Mouse (Mus musculus): Measurements from ENCODE around the gene Ccnb3.
"Not testable (repeated sequence)": the region's sequence is repeated elsewhere in the genome, so short reads cannot be mapped to it uniquely, and the experiment has no call there.

Ccnb3 gene

DNA sequence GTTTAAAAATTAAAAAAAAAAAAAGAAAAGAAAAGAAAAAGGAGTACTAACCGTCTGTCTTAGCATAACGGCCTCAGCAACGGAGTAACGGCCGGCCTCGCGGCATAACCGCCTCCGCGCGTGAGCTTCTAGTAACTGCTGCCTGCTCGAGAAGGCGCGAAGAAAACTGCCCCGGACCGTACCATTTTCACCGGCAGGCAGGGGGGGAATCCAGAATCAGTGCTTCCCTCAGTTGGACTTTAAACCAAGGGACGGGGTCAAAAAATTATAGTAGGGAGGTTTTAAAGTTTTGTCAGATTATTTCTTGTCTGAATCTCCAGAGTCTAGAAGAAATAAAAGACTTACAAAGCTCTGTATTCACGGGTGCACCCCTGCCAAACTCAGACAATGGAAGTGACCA, at the start of gene Ccnb3:
Ccnb3 (minus strand) TSS at position 101 of the 400 bp plus-strand sequence.
- no peak for DNase-seq

DNA sequence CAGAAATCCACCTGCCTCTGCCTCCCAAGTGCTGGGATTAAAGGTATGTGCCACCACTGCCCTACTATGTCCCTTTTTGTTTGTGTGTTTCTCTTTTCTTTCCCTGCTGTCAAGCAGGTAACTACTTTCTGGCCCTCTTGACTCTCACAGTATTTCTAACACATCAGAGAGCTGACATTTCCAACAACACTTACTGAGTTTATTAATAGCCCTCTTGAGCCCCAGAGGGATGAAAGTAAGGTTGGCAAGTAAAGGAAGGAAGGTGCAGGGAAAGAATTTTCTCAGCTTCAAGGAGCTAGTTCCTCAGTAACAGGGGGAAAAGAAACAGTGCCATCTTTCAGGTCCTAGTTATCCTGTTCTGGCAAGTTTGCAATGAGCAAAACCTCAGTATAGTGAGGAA, 48.9 kb upstream of the Ccnb3 start:
- DNase-seq: no peak

DNA sequence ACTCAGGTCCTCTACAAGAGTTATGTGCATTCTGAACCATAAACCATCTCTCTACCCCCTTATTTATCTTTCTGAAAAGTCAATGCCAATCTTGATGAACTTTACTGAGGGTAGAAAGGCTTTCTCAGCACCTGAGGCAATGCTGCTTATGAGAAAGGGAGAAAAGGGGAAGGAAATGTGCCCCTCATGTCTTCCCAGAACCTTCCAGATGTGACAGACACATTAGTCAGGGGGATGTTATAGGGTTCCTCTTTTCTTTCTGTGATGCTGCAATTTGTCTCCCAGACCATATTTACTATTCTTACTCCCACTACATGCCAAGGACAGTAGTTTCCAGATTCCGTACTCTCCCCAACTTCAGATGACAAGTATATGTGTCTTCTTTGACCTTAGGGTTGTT, 44.5 kb upstream of the Ccnb3 start:
- DNase-seq: no peak

DNA sequence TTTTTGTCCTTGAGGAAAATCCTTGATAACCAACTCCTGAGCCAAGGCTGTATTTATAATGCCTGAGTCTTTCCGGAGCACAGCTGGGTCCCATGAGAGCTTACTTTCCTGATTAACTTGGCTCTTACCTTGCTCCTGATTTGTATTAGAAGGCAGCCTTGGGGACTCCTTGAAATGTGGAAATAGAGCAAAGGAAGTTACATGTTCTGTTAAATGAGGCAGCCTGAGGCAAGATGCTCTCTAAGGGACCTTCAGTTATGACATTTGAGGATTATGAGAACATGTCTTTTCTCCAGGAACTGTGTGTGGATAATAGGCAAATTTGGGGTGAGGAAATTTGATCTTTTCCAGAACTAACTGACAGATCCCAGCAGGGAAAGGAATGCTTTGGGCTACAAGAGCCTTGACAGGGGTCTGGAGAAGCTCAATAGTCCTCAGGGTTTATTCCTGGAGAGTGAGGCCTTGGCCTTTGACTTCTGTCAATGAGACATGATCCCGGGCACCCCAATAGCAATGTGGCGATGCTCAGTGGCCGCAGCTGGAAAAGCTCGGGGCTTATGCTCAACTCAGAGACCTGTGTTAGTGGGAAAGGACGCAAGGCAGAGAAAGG, 38.5 kb upstream of the Ccnb3 start:
- no peak for DNase-seq

DNA sequence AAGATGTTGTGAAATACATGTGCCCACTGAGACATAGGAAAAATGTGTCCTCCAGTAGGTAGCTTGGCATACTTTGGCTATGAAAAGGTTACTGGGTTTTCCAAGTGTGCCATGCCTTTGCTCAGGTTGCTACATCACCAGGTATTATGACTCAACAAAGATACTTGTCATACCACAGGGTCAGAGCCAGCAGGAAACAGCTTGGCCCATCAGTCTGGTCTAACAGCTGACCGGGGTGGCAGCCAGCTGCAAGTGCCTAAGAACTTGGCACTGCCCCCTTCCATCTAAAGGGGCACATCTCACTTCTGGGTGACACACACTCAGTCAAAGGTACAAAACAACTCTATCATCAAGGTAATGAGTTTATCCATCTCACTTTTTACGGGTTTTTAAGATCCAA, 26.6 kb upstream of the Ccnb3 start:
- no peak for DNase-seq

DNA sequence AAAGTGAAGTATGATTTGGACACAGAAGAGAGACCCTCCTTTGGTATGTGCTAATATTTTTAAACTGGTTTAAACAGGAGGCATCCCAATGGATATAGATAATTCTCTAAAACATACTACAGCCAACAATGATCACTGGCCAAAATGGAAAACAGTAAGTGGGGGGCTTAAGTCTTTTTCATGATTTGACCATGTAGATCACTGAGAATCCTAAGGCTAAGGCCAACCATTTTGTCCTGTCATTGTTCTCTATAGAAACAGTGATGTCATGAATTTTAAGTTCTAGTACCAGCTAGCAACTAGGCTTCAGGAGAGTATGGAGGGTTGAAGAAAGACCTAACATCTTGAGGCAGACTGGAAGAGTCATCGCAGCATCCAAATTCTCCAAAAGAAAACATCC, 25.8 kb upstream of the Ccnb3 start, which contains the start of gene Akap4:
Akap4 (plus strand) TSS at position 301 of the 400 bp plus-strand sequence.
- DNase-seq: no peak

DNA sequence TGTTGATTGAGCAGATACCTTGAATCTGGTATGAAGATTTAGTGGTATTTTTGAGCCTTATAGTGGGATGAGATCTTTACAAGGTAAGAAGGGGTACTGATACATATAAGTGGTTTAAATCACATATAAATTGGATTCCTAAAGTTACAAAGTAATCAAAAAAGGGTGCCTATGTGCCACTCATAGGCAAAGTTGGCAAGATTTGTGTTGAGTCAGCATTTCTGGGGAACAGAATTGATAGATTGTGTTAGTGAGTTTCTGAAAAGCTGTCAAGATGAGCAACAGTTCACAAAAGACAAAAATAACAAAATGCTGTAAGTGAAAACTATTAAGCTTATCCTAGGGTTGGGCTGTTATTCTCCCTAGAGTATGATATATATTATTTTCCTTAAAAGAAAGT, 22.7 kb upstream of the Ccnb3 start:
- no peak for DNase-seq

DNA sequence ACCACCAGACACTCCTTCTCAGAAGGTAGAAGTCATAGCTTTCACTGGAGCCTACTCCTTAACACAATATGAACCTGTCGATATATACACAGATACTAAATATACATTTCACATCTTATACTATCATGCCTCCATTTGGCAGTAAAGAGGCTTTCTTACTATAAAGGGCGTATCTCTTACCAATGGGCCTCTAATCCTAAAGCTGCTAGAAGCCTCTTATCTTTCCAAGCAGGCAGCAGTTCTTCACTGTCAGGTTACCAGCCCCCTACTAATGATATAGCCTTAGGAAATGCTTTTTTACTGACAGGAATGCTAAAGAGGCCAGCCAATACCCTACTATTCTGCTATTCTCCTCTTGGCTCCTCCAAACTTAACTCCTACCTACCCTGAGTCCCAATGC, 16.2 kb upstream of the Ccnb3 start:
- no peak for DNase-seq

DNA sequence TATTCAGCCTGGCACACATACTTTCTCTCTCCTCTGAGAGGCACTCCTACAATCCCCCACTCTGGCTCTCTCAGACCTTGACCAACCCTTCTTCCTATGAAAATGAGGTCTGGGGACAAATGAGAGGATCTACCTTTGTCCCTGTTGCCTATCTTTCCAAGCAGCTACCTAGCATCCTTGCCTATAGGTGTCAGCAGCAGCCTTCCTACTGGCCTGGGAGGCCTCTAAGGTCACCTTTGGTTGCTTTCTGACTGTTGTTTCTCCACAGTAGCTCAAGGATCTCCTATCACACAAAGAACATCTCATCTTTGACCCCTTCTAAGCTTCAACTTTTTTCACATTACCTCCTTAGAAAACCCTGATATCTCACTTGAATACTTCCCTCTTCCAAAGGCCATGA, 15.6 kb upstream of the Ccnb3 start:
- DNase-seq: no peak

DNA sequence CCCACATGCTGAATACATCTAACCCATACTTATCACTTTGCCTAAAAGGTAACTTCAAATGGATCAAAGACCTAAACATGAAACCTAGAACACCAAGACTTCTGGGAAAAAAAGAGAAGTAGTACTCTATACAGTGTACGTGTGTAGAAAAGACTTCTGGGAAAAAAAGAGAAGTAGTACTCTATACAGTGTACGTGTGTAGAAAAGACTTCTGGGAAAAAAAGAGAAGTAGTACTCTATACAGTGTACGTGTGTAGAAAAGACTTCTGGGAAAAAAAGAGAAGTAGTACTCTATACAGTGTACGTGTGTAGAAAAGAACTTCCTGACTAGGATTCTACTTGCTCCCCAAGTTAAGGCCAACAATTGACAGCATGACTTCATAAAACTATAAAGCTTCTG, 57.5 kb downstream of the Ccnb3 start:
- DNase-seq: not testable (repeated sequence)

DNA sequence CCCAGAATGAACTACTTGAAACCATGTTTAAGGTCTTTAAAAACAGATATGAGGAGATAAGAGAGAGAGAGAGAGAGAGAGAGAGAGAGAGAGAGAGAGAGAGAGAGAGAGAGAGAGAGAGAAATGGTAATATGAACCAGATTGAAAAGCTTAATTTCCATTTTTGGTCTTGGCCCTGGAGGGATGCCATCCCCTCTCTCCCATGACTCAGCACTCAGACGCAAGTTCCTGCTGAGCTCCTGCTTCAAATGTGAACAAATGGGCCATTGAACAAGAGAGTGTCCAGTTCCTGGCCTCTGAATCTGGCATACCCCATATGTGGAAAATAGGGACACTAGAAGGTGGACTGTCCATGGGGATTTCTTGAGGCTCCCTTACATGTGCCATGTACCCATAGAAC, 69.5 kb downstream of the Ccnb3 start:
- DNase-seq: no peak

DNA sequence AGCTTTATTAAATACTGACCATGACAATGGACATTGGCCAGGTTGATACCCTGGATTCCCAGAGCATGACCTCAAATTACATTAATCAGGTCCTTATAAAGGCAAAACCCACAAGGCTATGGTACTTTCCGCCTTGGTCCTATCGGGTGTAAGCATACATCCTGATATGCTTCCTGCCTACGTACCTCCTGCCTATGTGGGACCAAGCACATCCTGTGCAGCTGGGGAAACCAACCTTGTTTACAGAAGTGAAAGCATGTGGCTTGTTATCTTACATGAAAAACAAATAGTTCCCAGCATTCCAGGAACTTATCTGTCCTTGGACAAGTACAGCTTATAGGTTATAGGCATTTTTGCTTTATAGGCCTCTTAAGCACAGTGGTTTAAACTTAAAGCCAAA, 72.8 kb downstream of the Ccnb3 start:
- no peak for DNase-seq
